Mouse (Mus musculus) liver, postnatal 0 days (tissue): ENCODE data around the gene H2-Ob. TPM values are rescaled to one million over a fixed set of nuclear protein-coding genes. Genes with fewer than 3 reads are reported as not detected.
A peak's percentile ranks its signal among the peaks of the same experiment; 100 is the strongest.

Source experiments
- ATAC-seq: fragments of 200-750 bp; cut with Nextera tagmentation; 2 replicates; pipeline ENCODE4 v1.8.0; 2017; ENCODE audit warnings: mild to moderate bottlenecking, moderate library complexity
- DNase-seq: peaks from one replicate; pipeline ENCODE4 v3.0.0-alpha.2; 2016
- H3K27ac ChIP-seq: fragments of 300-500 bp; sonication (generic); 2 replicates; pipeline ENCODE4 v1.5.1; 2014; ENCODE audit warnings: antibody characterized with exemption, moderate library complexity, mild to moderate bottlenecking, low read depth
- H3K27me3 ChIP-seq: fragments of 300-500 bp; sonication (generic); 2 replicates; pipeline ENCODE4 v1.6.1; 2014; ENCODE audit warnings: low read length, control low read depth, mixed read lengths; ENCODE audit not compliant: insufficient read depth
- H3K36me3 ChIP-seq: fragments of 300-500 bp; sonication (generic); replicated peaks from 2 replicates; pipeline ENCODE4 v1.6.1; 2014; ENCODE audit warnings: mild to moderate bottlenecking, control low read depth, low read length, moderate library complexity, mixed read lengths; ENCODE audit not compliant: insufficient read depth
- H3K4me1 ChIP-seq: fragments of 300-500 bp; sonication (generic); 2 replicates; pipeline ENCODE4 v1.6.1; 2014; ENCODE audit warnings: antibody characterized with exemption, mild to moderate bottlenecking, control low read depth; ENCODE audit not compliant: insufficient read depth
- H3K4me2 ChIP-seq: fragments of 300-500 bp; sonication (generic); 2 replicates; pipeline ENCODE4 v1.6.1; 2014; ENCODE audit warnings: low read depth, mild to moderate bottlenecking, low read length, moderate library complexity, mixed read lengths
- H3K4me3 ChIP-seq: fragments of 300-500 bp; sonication (generic); 2 replicates; pipeline ENCODE4 v1.5.1; 2014; ENCODE audit warnings: low read depth, low read length
- H3K9ac ChIP-seq: fragments of 300-500 bp; sonication (generic); replicated peaks from 2 replicates; pipeline ENCODE4 v1.6.1; 2014; ENCODE audit warnings: mild to moderate bottlenecking, moderate library complexity
- H3K9me3 ChIP-seq: fragments of 300-500 bp; sonication (generic); 2 replicates; pipeline ENCODE4 v1.6.1; 2016; ENCODE audit warnings: mild to moderate bottlenecking, control low read depth, low read length, mixed read lengths
- CTCF ChIP-seq: sonication (generic); IDR thresholded peaks from 2 replicates; pipeline ENCODE4 v1.5.1; 2016; ENCODE audit warnings: antibody characterized with exemption, low read depth
- EP300 ChIP-seq: IDR thresholded peaks from 2 replicates; pipeline ENCODE4 v1.6.1; 2016; ENCODE audit warnings: antibody characterized with exemption, low read depth, mild to moderate bottlenecking
- WGBS: fragments of 180-500 bp; shearing (Covaris S2); extraction: QIAGEN DNeasy Blood & Tissue Kit; methylation state at CpG from one replicate; pipeline ENCODE4 v1.1.7; 2014; ENCODE audit not compliant: insufficient replicate concordance; 5-methylcytosine and 5-hydroxymethylcytosine counted together
- polyA plus RNA-seq: library from polyadenylated mRNA; unstranded; fragments of >200 nt; fragmentation: Nextera tagmentation; extraction: Ambion mirVana; gene quantifications from 2 replicates; pipeline ENCODE4 v1.2.1, GENCODE M21; 2015

H2-Ob gene
- polyA plus RNA-seq, 1 experiment from 2014 or later = 1.1 TPM

- no peaks in the 10 kb centered on the region for H3K9me3 ChIP-seq
- DNase-seq = peak; percentile 80
- 12% methylated on average over 9 of the region's 9 CpGs for WGBS
- H3K27me3 ChIP-seq = no peaks in the 10 kb centered on the region
- H3K36me3 ChIP-seq = no peaks in the 10 kb centered on the region
- peak; percentile 84 for ATAC-seq
- H3K4me2 ChIP-seq = peak overlapping the region; percentile 10; the same call in 1 of the 2 replicates
- H3K4me3 ChIP-seq = no peak overlapping the region
- peaks cover 3% of the 10 kb centered on the region; the same call in 1 of the 2 replicates for H3K4me1 ChIP-seq
- no peak overlapping the region for H3K9ac ChIP-seq
- peak; percentile 95 for TF ChIP-seq CTCF
- TF ChIP-seq EP300 = no peak
- H3K27ac ChIP-seq = no peak overlapping the region
These were observed 3.8 kb upstream of the H2-Ob start for GRCm38 (mm10) chr17:34234926-34235325.

- Histone ChIP-seq H3K27ac (no peak overlapping the region), H3K9me3 (0 out of 2 replicates have a peak, but pooled peaks cover 2% of the 10 kb centered on the region), H3K27me3 (no peaks in the 10 kb centered on the region), H3K36me3 (no peaks in the 10 kb centered on the region), H3K4me1 (peaks cover 3% of the 10 kb centered on the region; the same call in 1 of the 2 replicates), H3K4me2 (no peak overlapping the region), H3K9ac (no peak overlapping the region), H3K4me3 (no peak overlapping the region)
- no peak for ATAC-seq
- no peak for DNase-seq
- TF ChIP-seq EP300 = no peak
- no peak for TF ChIP-seq CTCF
- WGBS = 75% methylated on average over 5 of the region's 5 CpGs
These were observed 2.0 kb upstream of the H2-Ob start for GRCm38 (mm10) chr17:34236691-34237090.

GRCm38 (mm10) chr17:34237741-34238140 is 962 bp upstream of the H2-Ob start:
- H3K9me3 ChIP-seq = 0 out of 2 replicates have a peak, but pooled peaks cover 5% of the 10 kb centered on the region
- 65% methylated on average over 3 of the region's 3 CpGs for WGBS
- no peak overlapping the region for H3K27ac ChIP-seq
- TF ChIP-seq EP300 (no peak), CTCF (no peak)
- H3K4me3 ChIP-seq = no peak overlapping the region
- DNase-seq (no peak), ATAC-seq (no peak)
- no peaks in the 10 kb centered on the region for H3K27me3 ChIP-seq
- no peak overlapping the region for H3K9ac ChIP-seq
- H3K4me2 ChIP-seq = no peak overlapping the region
- H3K36me3 ChIP-seq = no peaks in the 10 kb centered on the region
- H3K4me1 ChIP-seq = peaks cover 3% of the 10 kb centered on the region; the same call in 1 of the 2 replicates

GRCm38 (mm10) chr17:34239601-34240041 is 918 bp downstream of the H2-Ob start:
- TF ChIP-seq EP300 (no peak), CTCF (no peak)
- ATAC-seq (peak; percentile 35; the same call in 1 of the 2 replicates), DNase-seq (no peak)
- Histone ChIP-seq H3K27me3 (no peaks in the 10 kb centered on the region), H3K9me3 (0 out of 2 replicates have a peak, but pooled peaks cover 5% of the 10 kb centered on the region), H3K27ac (peak overlapping the region; percentile 85), H3K4me3 (no peak overlapping the region), H3K9ac (no peak overlapping the region), H3K36me3 (no peaks in the 10 kb centered on the region), H3K4me2 (peak overlapping the region; percentile 52), H3K4me1 (peaks cover 3% of the 10 kb centered on the region; the same call in 1 of the 2 replicates)
- 21% methylated on average over 10 of the region's 10 CpGs for WGBS

- TF ChIP-seq EP300 = no peak
- no peak for TF ChIP-seq CTCF
- DNase-seq (no peak), ATAC-seq (no peak)
- Histone ChIP-seq H3K9ac (no peak overlapping the region), H3K36me3 (no peaks in the 10 kb centered on the region), H3K27ac (peak overlapping the region; percentile 85), H3K4me3 (no peak overlapping the region), H3K4me2 (peak overlapping the region; percentile 52), H3K27me3 (no peaks in the 10 kb centered on the region), H3K4me1 (peaks cover 3% of the 10 kb centered on the region; the same call in 1 of the 2 replicates), H3K9me3 (0 out of 2 replicates have a peak, but pooled peaks cover 5% of the 10 kb centered on the region)
- 32% methylated on average over 3 of the region's 3 CpGs for WGBS
These were observed 1.7 kb downstream of the H2-Ob start for GRCm38 (mm10) chr17:34240366-34240765.

GRCm38 (mm10) chr17:34240916-34241315 is 2.2 kb downstream of the H2-Ob start:
- no peak overlapping the region for H3K9ac ChIP-seq
- 0 out of 2 replicates have a peak, but pooled peaks cover 5% of the 10 kb centered on the region for H3K9me3 ChIP-seq
- H3K4me2 ChIP-seq = no peak overlapping the region
- no peak overlapping the region for H3K4me3 ChIP-seq
- DNase-seq = no peak
- H3K4me1 ChIP-seq = peaks cover 3% of the 10 kb centered on the region; the same call in 1 of the 2 replicates
- no peak for ATAC-seq
- no peak for TF ChIP-seq CTCF
- no peak for TF ChIP-seq EP300
- H3K27ac ChIP-seq = no peak overlapping the region
- H3K36me3 ChIP-seq = no peaks in the 10 kb centered on the region
- no peaks in the 10 kb centered on the region for H3K27me3 ChIP-seq
- WGBS = 70% methylated on average over 6 of the region's 6 CpGs
